Mouse (Mus musculus) megakaryocyte, embryonic 14.5 days (primary cell): ENCODE data around the gene Fosl2. TPM values are rescaled to one million over a fixed set of nuclear protein-coding genes. Genes with fewer than 3 reads are reported as not detected.

Source experiments
- H3K27me3 ChIP-seq: replicated peaks from 2 replicates; pipeline ENCODE3; 2012; ENCODE audit warnings: inconsistent platforms
- H3K36me3 ChIP-seq: replicated peaks from 2 replicates; pipeline ENCODE3; 2012; ENCODE audit warnings: low read length, inconsistent platforms, mixed read lengths
- H3K4me1 ChIP-seq: 2 replicates; pipeline ENCODE4 v1.6.1; 2012; ENCODE audit warnings: inconsistent platforms
- H3K4me3 ChIP-seq: replicated peaks from 2 replicates; pipeline ENCODE3; 2012; ENCODE audit warnings: moderate library complexity, mild to moderate bottlenecking, inconsistent platforms
- H3K9me3 ChIP-seq: 2 replicates; pipeline ENCODE4 v1.6.1; 2012; ENCODE audit warnings: inconsistent platforms
- FLI1 ChIP-seq: IDR thresholded peaks from 2 replicates; pipeline ENCODE4 v1.6.1; 2012; ENCODE audit warnings: low read length, inconsistent platforms, mixed read lengths
- GATA1 ChIP-seq: IDR thresholded peaks from 3 replicates; pipeline ENCODE4 v1.6.1; 2012; ENCODE audit warnings: mixed read lengths, low read length, inconsistent platforms, borderline replicate concordance
- polyA plus RNA-seq: library from polyadenylated mRNA; stranded (reverse); fragments of >175 nt; gene quantifications from 2 replicates; pipeline ENCODE4 v1.2.3, GENCODE M21; 2012; ENCODE audit warnings: low replicate concordance; ENCODE audit not compliant: insufficient read depth

Fosl2 gene
- polyA plus RNA-seq, 1 experiment: 5.0 TPM

DNA sequence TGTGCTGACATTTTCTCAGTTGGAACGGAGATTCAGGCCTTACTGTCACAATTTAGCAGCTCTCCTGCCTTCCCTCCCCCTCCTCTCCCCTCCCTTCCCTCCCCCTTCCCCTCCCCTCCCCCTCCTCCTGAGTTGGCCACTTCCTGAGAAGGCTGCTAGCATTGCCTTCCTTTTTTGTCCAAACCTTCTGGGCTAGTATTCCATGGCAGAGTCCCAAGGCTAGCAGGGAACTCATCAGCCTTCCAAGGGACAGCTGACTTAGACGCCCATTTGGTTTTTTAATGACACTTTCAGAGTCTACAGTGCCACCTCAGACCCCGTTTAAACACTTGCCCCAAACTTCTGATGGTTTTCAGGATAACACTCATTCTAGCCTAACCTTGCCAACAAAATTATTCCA, 7.7 kb upstream of the Fosl2 start:
- H3K27me3 ChIP-seq: peaks cover 39% of the 10 kb centered on the region
- H3K36me3 ChIP-seq: no peaks in the 10 kb centered on the region
- TF ChIP-seq FLI1: no peak
- no peak for TF ChIP-seq GATA1
- peaks cover 71% of the 10 kb centered on the region for H3K4me1 ChIP-seq
- H3K4me3 ChIP-seq: no peak overlapping the region
- no peaks in the 10 kb centered on the region for H3K9me3 ChIP-seq

DNA sequence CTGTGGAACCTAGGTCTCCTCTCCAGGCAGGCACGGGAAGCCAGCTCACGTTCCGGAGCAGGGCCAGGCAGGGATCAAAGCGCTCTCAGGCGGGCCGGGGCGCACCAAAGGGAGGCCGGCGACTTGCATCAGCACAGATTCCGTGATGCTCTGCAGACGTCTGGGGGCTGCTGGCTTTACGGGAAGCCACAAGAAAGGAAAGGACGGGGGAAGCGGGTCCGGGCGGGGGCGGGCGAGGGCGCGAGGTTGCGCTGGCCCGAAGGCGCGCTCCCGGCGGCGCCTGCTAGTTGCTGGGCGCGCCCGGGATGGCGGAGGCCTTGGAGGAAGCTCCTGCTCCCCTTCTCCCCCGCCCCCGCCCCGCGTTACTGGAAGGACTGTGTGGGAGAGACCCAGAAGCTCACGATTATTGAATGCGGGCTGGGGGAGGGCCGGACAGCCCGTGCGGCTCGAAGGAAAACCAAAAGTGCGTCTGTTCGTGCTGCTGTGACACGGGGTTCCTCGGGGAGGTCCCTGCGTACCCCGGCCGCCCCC, 2.6 kb upstream of the Fosl2 start:
- peak overlapping the region; percentile 98 for H3K4me3 ChIP-seq
- TF ChIP-seq FLI1: no peak
- TF ChIP-seq GATA1: no peak
- peaks cover 69% of the 10 kb centered on the region for H3K4me1 ChIP-seq
- peaks cover 44% of the 10 kb centered on the region for H3K27me3 ChIP-seq
- no peaks in the 10 kb centered on the region for H3K9me3 ChIP-seq
- no peaks in the 10 kb centered on the region for H3K36me3 ChIP-seq

DNA sequence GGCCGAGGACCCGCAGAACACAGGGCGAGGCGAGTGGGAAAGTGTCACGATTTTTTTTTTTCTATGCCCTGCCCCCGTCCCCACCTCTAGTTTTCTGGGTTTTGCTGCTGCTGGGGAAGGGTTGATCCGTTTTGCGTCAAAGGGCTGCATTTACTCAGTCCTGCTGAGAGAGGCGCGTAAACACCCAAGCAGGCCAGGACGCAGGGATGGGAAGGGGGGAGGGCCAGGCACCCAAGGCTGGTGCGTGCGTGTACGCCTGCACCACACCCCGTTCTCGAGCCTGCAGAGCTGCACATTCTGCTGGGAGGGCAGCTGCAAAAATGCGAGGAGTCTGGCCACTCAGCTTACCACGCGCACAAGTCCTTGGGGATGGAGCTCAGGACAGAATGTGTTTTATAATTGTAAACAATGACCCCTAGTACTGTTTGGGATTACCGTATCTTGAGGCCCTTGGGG, 2.0 kb upstream of the Fosl2 start:
- no peaks in the 10 kb centered on the region for H3K9me3 ChIP-seq
- H3K27me3 ChIP-seq: peaks cover 44% of the 10 kb centered on the region
- H3K4me1 ChIP-seq: peaks cover 69% of the 10 kb centered on the region
- TF ChIP-seq FLI1 (no peak), GATA1 (no peak)
- peak overlapping the region; percentile 98 for H3K4me3 ChIP-seq
- peaks cover 2% of the 10 kb centered on the region for H3K36me3 ChIP-seq

DNA sequence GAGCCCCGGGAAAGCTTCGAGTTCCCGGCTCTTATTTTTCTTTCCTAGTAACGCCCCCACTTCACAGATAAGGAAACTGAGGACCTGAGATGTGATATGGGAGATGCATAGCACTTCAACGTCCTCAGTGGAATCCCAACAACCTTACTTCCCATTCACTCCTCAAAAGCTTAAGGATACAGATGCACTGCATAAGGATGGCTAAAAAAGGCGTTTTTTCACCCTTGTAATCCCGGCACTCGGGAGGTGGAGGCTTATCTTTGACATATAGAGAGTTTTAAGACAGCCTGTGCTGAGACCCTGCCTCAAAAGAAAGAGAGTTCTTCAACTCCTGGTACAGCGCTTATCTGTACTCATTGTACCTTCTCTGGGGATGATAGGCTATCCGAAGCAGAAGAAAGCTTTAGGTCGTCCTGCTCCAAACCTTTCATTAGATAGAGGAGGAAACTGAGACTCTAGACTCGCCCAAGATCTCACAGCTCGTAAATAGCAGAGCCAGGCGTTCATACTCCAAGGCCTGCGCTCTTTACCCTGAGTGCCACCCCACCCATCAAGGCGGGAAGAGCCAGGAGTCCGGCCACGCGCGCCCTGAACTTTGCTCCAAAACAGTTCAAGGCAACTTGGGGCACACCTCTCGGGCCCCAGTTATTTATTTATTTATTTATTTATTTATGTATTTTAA, 1.4 kb upstream of the Fosl2 start:
- H3K9me3 ChIP-seq: no peaks in the 10 kb centered on the region
- peak overlapping the region; percentile 98 for H3K4me3 ChIP-seq
- peaks cover 40% of the 10 kb centered on the region for H3K27me3 ChIP-seq
- peaks cover 69% of the 10 kb centered on the region for H3K4me1 ChIP-seq
- H3K36me3 ChIP-seq: peaks cover 5% of the 10 kb centered on the region
- TF ChIP-seq FLI1 (no peak), GATA1 (no peak)

DNA sequence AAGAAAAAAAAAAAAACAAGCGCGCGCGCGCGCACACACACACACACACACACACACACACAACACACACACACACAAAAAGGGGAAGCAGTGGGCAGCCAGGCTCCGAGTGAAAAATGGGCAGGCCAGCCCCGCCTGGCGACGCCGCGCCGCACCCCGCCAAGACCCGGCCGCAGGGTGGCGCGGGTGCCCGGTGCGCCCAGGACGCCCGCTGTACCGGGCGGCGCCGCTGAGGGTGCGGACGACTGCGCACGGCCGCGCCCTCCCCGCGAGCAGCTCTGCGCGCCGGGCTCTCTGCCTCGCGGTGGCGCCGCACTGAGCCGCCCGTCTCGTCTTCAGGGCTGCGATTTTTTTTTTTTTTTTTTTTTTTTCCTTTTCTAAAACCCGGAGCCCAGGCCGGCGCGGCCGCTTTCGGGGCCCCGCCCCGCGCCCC, 682 bp upstream of the Fosl2 start:
- TF ChIP-seq GATA1 (no peak), FLI1 (no peak)
- H3K4me3 ChIP-seq: peak overlapping the region; percentile 98
- H3K36me3 ChIP-seq: peaks cover 5% of the 10 kb centered on the region
- peaks cover 69% of the 10 kb centered on the region for H3K4me1 ChIP-seq
- no peaks in the 10 kb centered on the region for H3K9me3 ChIP-seq
- peaks cover 37% of the 10 kb centered on the region for H3K27me3 ChIP-seq

DNA sequence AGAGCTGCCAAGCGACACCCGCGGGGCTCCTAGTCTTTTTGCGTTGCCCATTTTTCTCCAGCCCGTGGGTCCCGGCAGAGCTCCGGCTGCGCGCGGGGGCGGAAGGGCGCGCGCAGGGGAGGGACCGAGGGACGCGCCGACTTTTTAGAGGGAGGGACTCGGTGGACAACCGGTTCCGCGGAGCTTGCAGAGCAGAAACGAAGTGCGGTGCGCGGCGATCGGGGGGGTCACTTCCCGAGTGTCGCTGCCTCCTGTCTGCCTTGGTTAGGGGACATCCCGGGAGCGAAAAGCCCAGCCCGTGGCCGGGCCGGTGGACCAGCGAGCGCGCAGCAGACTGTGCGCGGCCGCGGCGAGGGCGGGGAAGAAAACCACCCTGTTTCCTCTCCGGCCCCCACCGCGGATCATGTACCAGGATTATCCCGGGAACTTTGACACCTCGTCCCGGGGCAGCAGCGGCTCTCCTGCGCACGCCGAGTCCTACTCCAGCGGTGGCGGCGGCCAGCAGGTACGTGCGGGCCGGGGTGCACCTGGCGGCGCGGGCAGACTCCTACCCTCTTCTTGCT, 781 bp downstream of the Fosl2 start:
- Histone ChIP-seq H3K36me3 (peaks cover 10% of the 10 kb centered on the region), H3K4me3 (peak overlapping the region; percentile 98), H3K27me3 (peaks cover 26% of the 10 kb centered on the region), H3K4me1 (peaks cover 66% of the 10 kb centered on the region), H3K9me3 (no peaks in the 10 kb centered on the region)
- TF ChIP-seq GATA1 (no peak), FLI1 (no peak)

DNA sequence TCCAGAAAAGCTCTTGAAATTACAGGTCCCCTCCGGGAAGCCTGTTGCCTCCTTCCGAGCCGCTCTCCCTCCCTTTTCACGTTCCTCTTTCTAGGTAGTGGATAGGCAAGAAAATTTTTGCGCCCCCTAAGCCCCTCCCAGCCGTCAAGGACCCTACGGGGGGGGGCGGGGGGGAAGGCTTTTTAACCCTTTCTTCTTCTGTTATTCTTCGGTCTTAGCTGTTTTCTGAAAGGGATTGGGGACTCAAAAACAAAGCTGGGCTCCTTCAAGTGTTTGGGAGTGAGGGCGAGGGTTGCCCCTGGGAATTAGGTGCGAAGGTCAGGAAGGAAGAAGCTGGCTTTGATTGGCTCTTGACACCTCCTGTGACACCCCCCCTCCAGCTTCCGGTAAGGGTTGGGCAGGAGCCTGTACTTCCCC, 1.5 kb downstream of the Fosl2 start:
- Histone ChIP-seq H3K27me3 (peaks cover 19% of the 10 kb centered on the region), H3K4me1 (peaks cover 71% of the 10 kb centered on the region), H3K9me3 (no peaks in the 10 kb centered on the region), H3K36me3 (peaks cover 15% of the 10 kb centered on the region), H3K4me3 (peak overlapping the region; percentile 98)
- TF ChIP-seq GATA1 (no peak), FLI1 (no peak)

DNA sequence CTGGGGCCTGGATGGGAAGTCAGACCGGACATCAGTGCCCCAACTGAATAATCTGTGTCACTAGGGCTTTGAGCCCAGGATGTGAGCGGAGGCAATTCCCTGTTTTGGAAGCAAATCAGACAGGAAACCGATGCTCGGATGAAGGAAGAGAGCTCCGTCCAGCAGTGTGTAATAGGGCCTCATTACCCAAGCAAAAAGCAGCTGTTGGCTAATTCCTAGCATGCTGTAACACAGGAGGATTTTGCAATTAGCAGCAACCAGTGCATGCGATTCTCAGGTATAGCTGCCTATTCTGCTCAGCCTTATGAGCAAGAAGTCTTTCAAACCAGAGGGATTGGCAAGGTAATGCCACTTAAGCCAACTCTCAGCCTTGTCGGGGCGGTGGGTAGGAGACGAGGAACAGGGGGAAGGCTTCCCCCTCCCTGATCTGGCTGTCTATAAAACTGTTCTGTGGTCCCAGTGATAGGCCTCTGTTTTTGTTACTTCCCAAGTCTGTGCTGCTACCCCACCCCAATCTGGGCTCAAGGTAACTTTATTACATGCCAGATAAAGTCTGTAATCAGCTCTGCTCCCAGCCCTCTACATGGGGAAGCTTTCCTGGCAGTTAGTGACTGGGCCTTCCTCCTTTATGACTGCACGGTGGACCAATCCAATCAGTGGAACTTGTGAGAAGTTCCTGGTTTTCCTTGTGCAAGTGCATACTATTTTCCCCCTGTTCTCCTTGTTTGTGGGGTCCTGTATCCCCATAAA, 3.0 kb downstream of the Fosl2 start:
- H3K36me3 ChIP-seq: peaks cover 26% of the 10 kb centered on the region
- H3K9me3 ChIP-seq: no peaks in the 10 kb centered on the region
- H3K4me1 ChIP-seq: peaks cover 73% of the 10 kb centered on the region
- H3K27me3 ChIP-seq: peaks cover 4% of the 10 kb centered on the region
- TF ChIP-seq FLI1 (no peak), GATA1 (no peak)
- peak overlapping the region; percentile 98 for H3K4me3 ChIP-seq

DNA sequence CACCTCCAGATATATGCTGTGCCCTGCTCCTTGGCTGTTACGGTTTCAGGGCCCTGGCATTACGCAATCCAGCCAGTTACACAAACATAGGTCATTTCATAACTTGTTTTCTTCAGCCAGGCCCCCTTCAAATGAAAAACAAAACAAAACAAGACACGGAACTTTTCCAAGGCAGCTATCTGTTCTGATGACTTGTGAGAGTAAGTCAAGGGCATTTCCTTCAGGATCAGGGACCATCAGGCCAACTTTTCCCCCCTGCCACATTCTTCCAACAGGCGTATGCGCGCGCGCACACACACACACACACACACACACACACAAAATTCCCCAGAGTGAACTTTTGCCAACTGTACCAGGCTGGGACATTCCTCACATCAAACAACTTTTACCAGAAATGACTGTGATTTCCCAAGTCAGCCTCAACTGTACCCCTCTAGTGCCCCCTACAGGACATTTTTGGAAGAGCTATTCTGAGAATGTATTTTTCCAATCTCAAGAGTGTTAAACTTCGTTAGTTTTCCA, 4.0 kb downstream of the Fosl2 start:
- Histone ChIP-seq H3K36me3 (peaks cover 30% of the 10 kb centered on the region), H3K27me3 (peaks cover 2% of the 10 kb centered on the region), H3K4me3 (peak overlapping the region; percentile 23), H3K4me1 (peaks cover 73% of the 10 kb centered on the region), H3K9me3 (no peaks in the 10 kb centered on the region)
- TF ChIP-seq FLI1: no peak
- TF ChIP-seq GATA1: no peak
